Mouse (Mus musculus) urinary bladder, postnatal 36 days (tissue): ENCODE data around the gene Gm20914.
"Not testable (repeated sequence)": the region's sequence is repeated elsewhere in the genome, so short reads cannot be mapped to it uniquely, and the experiment has no call there.

Experiments used
- DNase-seq, 2 experiments: peaks; one replicate each; pipeline ENCODE4 v3.0.0; 2022; ENCODE audit warnings: low spot score in 2 of 2, mixed read lengths in 1 of 2

Gm20914 gene

GRCm38 (mm10) chrY:5725678-5726077 lies at the start of gene Gm20914:
Gene Gm20914, plus strand, starts transcription at chrY:5725978.
- not testable (repeated sequence) for DNase-seq
